Mouse (Mus musculus): ENCODE data around the gene Kcnab3.
A peak's percentile ranks its signal among the peaks of the same experiment; 100 is the strongest.

Gene Kcnab3

GRCm38 (mm10) chr11:69331929-69332405 is 5.9 kb downstream of the Kcnab3 start:
- no peak for DNase-seq (ENCODE audit: low spot score)

- no peak for DNase-seq (ENCODE audit: low spot score)
Measured at GRCm38 (mm10) chr11:69332713-69333253, 6.7 kb downstream of the Kcnab3 start.

- peak; percentile 42 for DNase-seq (ENCODE audit: low spot score)
Measured at GRCm38 (mm10) chr11:69333922-69334321, 7.9 kb downstream of the Kcnab3 start.

GRCm38 (mm10) chr11:69334796-69335195 is 8.7 kb downstream of the Kcnab3 start:
- no peak for DNase-seq (ENCODE audit: low spot score)

- no peak for DNase-seq (ENCODE audit: low spot score)
Measured at GRCm38 (mm10) chr11:69340161-69341131, 14.4 kb downstream of the Kcnab3 start, which contains the start of gene Rnf227. Gene Rnf227 (plus strand): TSS chr11:69340461.

- DNase-seq (ENCODE audit: low spot score) = no peak
Measured at GRCm38 (mm10) chr11:69346441-69346840, 20.4 kb downstream of the Kcnab3 start.

DNA sequence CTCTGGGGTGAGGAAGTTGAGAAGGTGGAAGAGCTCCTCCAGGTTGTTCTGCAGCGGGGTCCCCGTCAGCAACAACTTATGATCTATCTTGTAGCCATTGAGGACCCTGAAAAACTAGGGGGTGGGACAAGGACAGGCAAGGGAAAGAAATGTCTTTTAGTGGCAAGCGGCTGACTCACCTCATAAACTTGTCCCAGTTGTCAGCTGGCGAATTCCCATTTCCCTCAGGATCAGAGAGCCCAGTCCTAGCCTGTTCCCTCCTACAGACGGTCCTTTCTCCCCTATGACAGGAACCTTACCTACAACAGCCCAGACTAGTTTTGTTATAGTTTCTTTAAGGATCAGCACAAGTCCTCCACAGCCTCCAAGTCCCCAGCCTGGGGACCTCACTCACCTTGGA is 30.5 kb downstream of the Kcnab3 start:
- no peak for DNase-seq (ENCODE audit: low spot score)

GRCm38 (mm10) chr11:69357690-69358089 is 31.6 kb downstream of the Kcnab3 start:
- DNase-seq (ENCODE audit: low spot score) = no peak

DNA sequence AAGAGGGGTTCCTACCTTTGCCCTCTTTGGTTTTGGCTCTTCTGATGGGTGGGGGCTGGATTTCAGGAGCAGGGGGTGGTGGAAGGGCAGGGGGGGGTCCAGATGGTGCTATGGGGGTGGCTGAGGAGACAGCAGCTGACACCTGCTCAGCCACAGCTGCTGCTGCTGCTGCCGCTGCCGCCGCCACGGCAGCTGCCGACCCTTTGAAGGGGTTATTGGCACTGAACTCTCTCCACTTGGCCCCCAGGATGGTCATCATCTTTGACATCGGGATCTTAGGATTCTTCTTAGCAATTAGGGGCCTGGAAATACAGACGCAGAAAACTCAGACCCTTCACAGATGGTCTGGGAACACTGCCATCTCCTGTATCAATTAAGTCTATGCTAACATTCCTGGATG is 36.0 kb downstream of the Kcnab3 start:
- no peak for DNase-seq (ENCODE audit: low spot score)

GRCm38 (mm10) chr11:69362479-69362878 is 36.4 kb downstream of the Kcnab3 start:
- no peak for DNase-seq (ENCODE audit: low spot score)

DNA sequence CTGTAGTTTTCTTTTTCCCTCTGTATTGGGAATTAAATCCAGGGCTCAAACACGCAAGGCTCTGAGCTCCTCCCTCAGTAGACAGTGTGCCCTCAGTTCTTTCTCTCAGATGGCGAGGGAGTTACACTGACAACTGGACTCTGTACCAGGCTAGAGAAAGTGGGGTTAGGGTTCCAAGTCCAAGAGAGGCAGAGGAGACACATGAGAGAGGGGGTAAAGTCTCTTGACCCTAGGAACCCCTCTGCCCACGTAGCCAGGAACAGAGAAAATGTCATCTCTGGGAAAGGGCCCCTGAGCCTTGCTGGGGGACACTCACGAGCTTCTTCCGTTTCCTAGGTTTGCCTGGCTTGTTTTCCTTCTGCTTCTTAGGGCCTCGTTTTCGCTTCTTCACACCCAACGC is 38.3 kb downstream of the Kcnab3 start:
- DNase-seq (ENCODE audit: low spot score) = no peak

- DNase-seq (ENCODE audit: low spot score) = no peak
Measured at GRCm38 (mm10) chr11:69364910-69365309, 38.9 kb downstream of the Kcnab3 start.

GRCm38 (mm10) chr11:69365722-69366121 is 39.7 kb downstream of the Kcnab3 start:
- DNase-seq (ENCODE audit: low spot score) = no peak

DNA sequence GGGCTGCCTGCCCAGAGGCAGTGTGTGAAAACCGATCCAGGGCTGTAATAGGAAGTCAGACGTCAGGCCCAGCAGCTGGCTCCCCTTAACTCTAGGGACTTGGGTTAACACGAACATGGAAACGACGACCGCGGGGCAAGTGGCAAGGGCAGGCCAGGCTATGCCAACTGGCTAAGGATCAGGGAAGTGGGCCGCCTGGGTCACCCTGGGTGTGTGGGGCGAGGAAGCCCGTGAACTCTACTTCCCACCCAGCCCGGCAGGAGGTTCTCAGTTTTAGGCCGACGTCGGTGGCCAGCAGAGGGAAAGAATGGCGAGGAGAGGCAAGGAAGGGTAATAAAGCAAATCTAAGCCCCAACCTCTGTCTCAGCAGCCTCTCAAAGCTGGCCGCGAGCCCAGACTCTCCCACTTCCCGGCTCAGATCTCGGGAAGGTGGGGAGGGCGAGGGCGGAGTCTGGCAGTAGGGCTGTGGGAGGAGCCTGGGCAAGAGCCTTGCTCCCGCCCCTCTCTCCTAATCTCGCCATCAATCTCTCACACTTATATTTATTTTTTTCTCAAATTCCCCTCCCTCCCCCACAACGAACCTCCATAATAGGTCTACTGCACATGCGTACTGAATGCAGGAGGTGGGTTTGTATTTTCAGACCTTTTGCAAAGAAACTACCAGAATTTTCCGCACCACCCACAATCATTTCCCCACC is 40.2 kb downstream of the Kcnab3 start:
- peak; percentile 45 for DNase-seq (ENCODE audit: low spot score)

- DNase-seq (ENCODE audit: low spot score) = no peak
Measured at GRCm38 (mm10) chr11:69366855-69367615, 41.0 kb downstream of the Kcnab3 start.

DNA sequence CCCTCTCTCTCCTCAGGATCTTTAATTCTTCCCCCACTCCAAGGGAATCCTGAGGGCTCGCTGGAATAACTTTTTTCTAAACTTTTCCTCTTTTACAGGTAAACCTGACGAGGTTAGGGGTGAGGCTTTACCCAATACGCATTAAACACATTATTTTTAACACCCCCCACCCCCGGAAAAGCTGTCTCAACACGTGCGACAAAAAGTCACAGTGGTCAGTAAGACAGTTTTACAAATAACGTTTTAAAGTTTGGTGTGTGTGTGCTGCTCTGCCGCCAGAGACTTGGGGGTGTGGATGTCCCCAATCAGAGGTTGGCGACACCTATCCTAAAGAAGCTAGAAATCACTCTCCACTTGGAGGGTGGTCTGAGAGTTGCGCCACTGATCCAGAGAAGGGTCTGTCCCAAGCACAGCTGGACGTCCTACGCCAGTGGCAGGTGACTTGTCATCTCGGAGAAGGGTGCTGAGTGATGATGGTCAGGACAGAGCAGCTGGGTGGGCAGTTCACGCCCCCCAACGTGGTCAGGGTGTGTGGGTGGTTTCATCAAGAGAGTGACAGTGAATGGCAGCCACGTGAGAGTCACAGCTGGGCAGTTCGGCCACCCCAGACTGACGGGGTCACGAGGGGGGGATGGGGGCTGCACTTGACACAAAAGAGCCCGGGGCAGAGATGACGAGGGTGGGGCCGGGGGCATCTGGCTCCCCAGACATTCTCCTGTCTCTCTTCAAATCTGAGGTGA is 41.7 kb downstream of the Kcnab3 start:
- no peak for DNase-seq (ENCODE audit: low spot score)

- DNase-seq (ENCODE audit: low spot score) = no peak
Measured at GRCm38 (mm10) chr11:69368356-69369214, 42.5 kb downstream of the Kcnab3 start.

DNA sequence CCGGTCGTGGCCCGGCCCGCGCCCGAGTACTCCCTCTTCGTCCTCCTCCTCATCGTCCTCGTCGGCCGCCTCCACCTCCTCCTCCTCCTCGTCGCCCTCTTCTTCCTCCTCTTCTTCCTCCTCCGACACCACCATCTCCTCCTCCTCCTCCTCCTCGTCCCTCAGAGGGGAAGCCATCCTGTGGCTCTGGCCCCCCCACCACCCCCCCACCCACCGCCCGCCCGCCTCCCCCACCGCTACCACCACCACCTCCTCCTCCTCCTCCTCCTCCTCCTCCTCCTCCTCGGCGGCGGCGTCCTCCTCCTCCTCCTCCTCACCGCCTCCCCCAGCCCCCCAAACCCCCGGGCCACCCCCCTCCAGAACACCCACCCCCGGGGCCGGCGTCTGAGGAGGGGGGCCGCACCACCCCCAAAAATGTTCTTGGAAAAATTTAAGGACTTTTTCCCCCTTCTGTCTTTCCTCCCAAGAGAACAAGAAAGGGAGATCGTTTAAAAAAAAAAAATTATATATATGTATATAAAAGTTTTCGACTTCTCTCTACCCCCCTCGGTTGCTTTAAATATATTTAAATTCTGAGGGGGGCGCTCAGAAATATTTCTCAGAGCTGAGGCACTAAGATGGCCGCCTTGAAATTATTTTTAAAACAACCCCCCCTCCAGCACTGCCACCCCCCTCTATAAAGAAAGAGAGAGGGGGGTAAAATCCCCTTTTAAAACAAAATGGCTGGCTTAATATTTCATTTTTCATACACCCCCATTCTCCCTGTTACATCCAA is 43.3 kb downstream of the Kcnab3 start, which contains the start of gene Chd3:
Gene Chd3, minus strand, starts transcription at position 192 of the 775 bp plus-strand sequence.
- no peak for DNase-seq (ENCODE audit: low spot score)
